12 mouse cellular contexts compared by ENCODE assay signal in the genomic region with DNA sequence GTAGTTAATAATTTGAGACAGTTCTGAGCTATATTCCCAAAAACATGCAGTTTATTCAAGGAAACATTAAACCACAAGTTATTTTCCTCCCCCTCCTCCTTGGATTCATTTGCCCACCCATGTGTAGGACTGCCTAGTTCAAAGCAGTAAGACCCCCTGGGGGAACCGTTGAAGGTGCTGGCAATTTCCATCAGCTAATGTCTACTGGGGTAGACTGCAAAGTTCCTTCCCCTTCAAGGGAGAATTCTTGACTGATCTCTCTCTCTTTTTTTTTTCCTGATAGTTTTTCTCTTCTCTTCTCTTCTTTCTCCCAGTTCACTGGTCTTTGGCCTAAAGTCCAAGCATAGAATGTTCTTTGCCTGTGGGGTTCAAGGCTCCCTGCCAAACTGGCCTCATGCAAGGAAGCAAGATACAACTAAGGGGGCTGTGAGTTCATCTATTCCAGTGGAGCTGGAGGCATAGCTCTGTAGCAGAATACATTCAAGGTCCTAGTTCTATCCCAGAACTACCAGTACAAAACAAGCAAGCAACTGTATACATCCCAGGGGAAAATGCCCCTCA. TPM values are rescaled to one million over a fixed set of nuclear protein-coding genes. Genes with fewer than 3 reads are reported as not detected.
DNase-seq lines count a peak whose midpoint lies in the region; ATAC-seq and TF ChIP-seq lines count a peak whose summit lies in the region.
"Had no signal": no experiment of that assay in that cellular context is flagged by ENCODE, and none has a peak within 500 bp of the region (broad histone marks: within the 10 kb centered on the region; RNA-seq: fewer than 3 reads in every experiment).

No protein-coding gene starts in this region.

- H3K36me3 ChIP-seq in heart, postnatal 0 days (replicated peaks; ENCODE audit: control insufficient read depth, insufficient read depth, low read length), result no peaks in the 10 kb centered on the region
- no peaks in the 10 kb centered on the region for H3K36me3 ChIP-seq in heart, adult 2 months (ENCODE audit: control insufficient read depth, insufficient read depth, low read length)
- no peaks in the 10 kb centered on the region for H3K36me3 ChIP-seq in forebrain, embryonic 13.5 days (ENCODE audit: poor library complexity, severe bottlenecking)
- no peaks in the 10 kb centered on the region for H3K36me3 ChIP-seq in hindbrain, postnatal 0 days (ENCODE audit: insufficient read depth, low read length)
- H3K36me3 ChIP-seq in liver, embryonic 13.5 days, result no peaks in the 10 kb centered on the region

- no peak overlapping the region for H3K4me3 ChIP-seq in heart, postnatal 0 days (ENCODE audit: low read depth, low read length)
- no peak overlapping the region for H3K4me3 ChIP-seq in heart, adult 2 months
- no peak overlapping the region for H3K4me3 ChIP-seq in forebrain, embryonic 13.5 days
- peak overlapping the region; percentile 34 for H3K4me3 ChIP-seq in hindbrain, postnatal 0 days (ENCODE audit: low read length)
- no peak overlapping the region for H3K4me3 ChIP-seq in liver, embryonic 13.5 days (replicated peaks)

- no peaks in the 10 kb centered on the region for H3K79me2 ChIP-seq in heart, adult 2 months (replicated peaks; ENCODE audit: control insufficient read depth, insufficient read depth, low read length)

- no peak for TF ChIP-seq EP300 in heart, postnatal 0 days (IDR thresholded peaks at IDR 0.05; ENCODE audit: low read depth)
- TF ChIP-seq EP300 in heart, adult 2 months (IDR thresholded peaks at IDR 0.05; ENCODE audit: insufficient read depth, low read depth, low read length), result no peak

- H3K27ac ChIP-seq in heart, postnatal 0 days (ENCODE audit: low read depth), result no peak overlapping the region
- H3K27ac ChIP-seq in heart, adult 2 months, result no peak overlapping the region
- no peak overlapping the region for H3K27ac ChIP-seq in forebrain, embryonic 13.5 days
- no peak overlapping the region for H3K27ac ChIP-seq in hindbrain, postnatal 0 days
- H3K27ac ChIP-seq in liver, embryonic 13.5 days, result no peak overlapping the region

- peak overlapping the region; percentile 66; the same call in 1 of the 2 replicates for H3K4me2 ChIP-seq in heart, postnatal 0 days (ENCODE audit: low read depth, low read length)
- 0 out of 2 replicates have a peak overlapping the region, but pooled peaks have one; percentile 61 for H3K4me2 ChIP-seq in forebrain, embryonic 13.5 days
- H3K4me2 ChIP-seq in hindbrain, postnatal 0 days (ENCODE audit: low read depth, low read length), result peak overlapping the region; percentile 64
- peak overlapping the region; percentile 46; the same call in 1 of the 2 replicates for H3K4me2 ChIP-seq in liver, embryonic 13.5 days

- H3K27me3 ChIP-seq in heart, postnatal 0 days (ENCODE audit: control insufficient read depth, insufficient read depth, low read length), result no peaks in the 10 kb centered on the region
- no peaks in the 10 kb centered on the region for H3K27me3 ChIP-seq in heart, adult 2 months (ENCODE audit: control insufficient read depth, insufficient read depth, low read length)
- H3K27me3 ChIP-seq in forebrain, embryonic 13.5 days, result no peaks in the 10 kb centered on the region
- no peaks in the 10 kb centered on the region for H3K27me3 ChIP-seq in hindbrain, postnatal 0 days (ENCODE audit: insufficient read depth, low read length)
- no peaks in the 10 kb centered on the region for H3K27me3 ChIP-seq in liver, embryonic 13.5 days
- H3K27me3 ChIP-seq: CH12.LX had no signal

- no peak for TF ChIP-seq CTCF in heart, postnatal 0 days (IDR thresholded peaks at IDR 0.05; ENCODE audit: low read depth)
- TF ChIP-seq CTCF in heart, adult 2 months (IDR thresholded peaks at IDR 0.05), result no peak
- TF ChIP-seq CTCF in hindbrain, postnatal 0 days (IDR thresholded peaks at IDR 0.05; ENCODE audit: low read depth), result no peak

- H3K9ac ChIP-seq in heart, postnatal 0 days (replicated peaks; ENCODE audit: low read depth, low read length), result no peak overlapping the region
- H3K9ac ChIP-seq in heart, adult 2 months (ENCODE audit: low read depth, low read length), result no peak overlapping the region
- H3K9ac ChIP-seq in forebrain, embryonic 13.5 days, result no peak overlapping the region
- no peak overlapping the region for H3K9ac ChIP-seq in hindbrain, postnatal 0 days (replicated peaks; ENCODE audit: low read length)
- no peak overlapping the region for H3K9ac ChIP-seq in liver, embryonic 13.5 days

- intact Hi-C loops in heart, adult 2 months (cut with DNase I), result no loop called here

- 41% methylated on average over 1 of the region's 1 CpGs for WGBS in heart, postnatal 0 days
- WGBS in heart, adult 2 months, result 42% methylated on average over 1 of the region's 1 CpGs
- WGBS in forebrain, embryonic 13.5 days, result 57% methylated on average over 1 of the region's 1 CpGs
- WGBS in hindbrain, postnatal 0 days, result 48% methylated on average over 1 of the region's 1 CpGs
- WGBS in liver, embryonic 13.5 days (ENCODE audit: insufficient replicate concordance), result 50% methylated on average over 1 of the region's 1 CpGs

- ATAC-seq in heart, postnatal 0 days (ENCODE audit: insufficient read depth, low read depth), result no peak
- no peak for ATAC-seq in forebrain, embryonic 13.5 days
- 0 out of 2 replicates have a peak, but pooled peaks have one; percentile 4 for ATAC-seq in hindbrain, postnatal 0 days
- peak; percentile 20; the same call in 1 of the 2 replicates for ATAC-seq in liver, embryonic 13.5 days (ENCODE audit: low read depth)

- DNase-seq in heart, postnatal 0 days (ENCODE audit: low spot score), result no peak
- no peak for DNase-seq in heart, adult 2 months
- DNase-seq in hindbrain, postnatal 0 days (ENCODE audit: low spot score), result no peak
- DNase-seq in liver, embryonic 13.5 days, result no peak
- no peak for DNase-seq in cerebellum, adult 9-10 months
- no peak for DNase-seq in embryo, embryonic 10 days (ENCODE audit: low spot score)
- DNase-seq in right cerebral cortex, adult 2 months (ENCODE audit: low spot score in 2 of 2), result no peak
- DNase-seq: gastrocnemius, postnatal 14 days; thymus, postnatal 14 days had no signal

- H3K4me1 ChIP-seq in heart, postnatal 0 days (ENCODE audit: control insufficient read depth, insufficient read depth), result no peaks in the 10 kb centered on the region
- H3K4me1 ChIP-seq in heart, adult 2 months (ENCODE audit: control insufficient read depth, insufficient read depth, low read length), result no peaks in the 10 kb centered on the region; the same call in 1 of the 2 replicates
- H3K4me1 ChIP-seq in forebrain, embryonic 13.5 days, result no peaks in the 10 kb centered on the region
- H3K4me1 ChIP-seq in hindbrain, postnatal 0 days (ENCODE audit: insufficient read depth, low read length), result no peaks in the 10 kb centered on the region
- no peaks in the 10 kb centered on the region for H3K4me1 ChIP-seq in liver, embryonic 13.5 days (replicated peaks)

- no peak for TF ChIP-seq POLR2A in heart, adult 2 months (IDR thresholded peaks at IDR 0.05; ENCODE audit: insufficient read depth, low read depth, low read length)

- H3K9me3 ChIP-seq in heart, postnatal 0 days (replicated peaks; ENCODE audit: control insufficient read depth, low read length), result no peaks in the 10 kb centered on the region
- H3K9me3 ChIP-seq in forebrain, embryonic 13.5 days (replicated peaks), result no peaks in the 10 kb centered on the region
- no peaks in the 10 kb centered on the region for H3K9me3 ChIP-seq in hindbrain, postnatal 0 days (ENCODE audit: low read length)
- no peaks in the 10 kb centered on the region for H3K9me3 ChIP-seq in liver, embryonic 13.5 days (replicated peaks)

RNA-seq across cellular contexts. Expression of a gene that starts 0.6 kb away (rescaled TPM):
- total RNA-seq in heart, postnatal 0 days (2014; rRNA removed; ENCODE audit: low replicate concordance), result not detected in 2 replicates
- 2.2 and 2.8 TPM in 2 replicates for polyA plus RNA-seq in heart, postnatal 0 days (2015; fragmentation: Nextera tagmentation; extraction: Ambion mirVana)
- total RNA-seq in heart, adult 2 months (2021), result under 1 TPM; 0.27 to 0.60 TPM
- 0.12 and 0.38 TPM in 2 replicates for polyA plus RNA-seq in heart, adult 2 months (2012; rRNA removed)
- 0.53 and 0.57 TPM in 2 replicates for polyA plus RNA-seq in forebrain, embryonic 13.5 days (2015; fragmentation: Nextera tagmentation; extraction: Ambion mirVana)
- 0.25 TPM in 1 of 2 replicates, not detected in the other for total RNA-seq in hindbrain, postnatal 0 days (2014; rRNA removed)
- polyA plus RNA-seq in hindbrain, postnatal 0 days (2015; fragmentation: Nextera tagmentation; extraction: Ambion mirVana), result 1.0 and 1.3 TPM in 2 replicates
- 112 and 133 TPM in 2 replicates for polyA plus RNA-seq in liver, embryonic 13.5 days (2015; fragmentation: Nextera tagmentation; extraction: Ambion mirVana)
- total RNA-seq: CH12.LX; gastrocnemius, postnatal 14 days had no signal
- polyA plus RNA-seq: embryonic facial prominence, embryonic 11.5 days had no signal

Comparison
In these comparisons a context has a peak if more than half of its experiments do, and no peak if none do; other contexts are left out.
1. ATAC-seq: peak in hindbrain, postnatal 0 days (single experiment) and liver, embryonic 13.5 days (single experiment); none in heart, postnatal 0 days (single experiment) and forebrain, embryonic 13.5 days (single experiment).
2. RNA of a gene that starts 0.6 kb away (polyA plus RNA-seq): 112 to 133 TPM in liver, embryonic 13.5 days; 2.2 to 2.8 TPM in heart, postnatal 0 days, 1.0 to 1.3 TPM in hindbrain, postnatal 0 days, 0.53 to 0.57 TPM in forebrain, embryonic 13.5 days and 0.12 to 0.38 TPM in heart, adult 2 months; every median in the first group is over 10 times any median in the second.
3. Peak in every context shown above with its lines, with median percentiles within 50 percentile points of each other: H3K4me2 ChIP-seq.